Comparison of ENCODE assay signal across 9 mouse cellular contexts in the genomic region with DNA sequence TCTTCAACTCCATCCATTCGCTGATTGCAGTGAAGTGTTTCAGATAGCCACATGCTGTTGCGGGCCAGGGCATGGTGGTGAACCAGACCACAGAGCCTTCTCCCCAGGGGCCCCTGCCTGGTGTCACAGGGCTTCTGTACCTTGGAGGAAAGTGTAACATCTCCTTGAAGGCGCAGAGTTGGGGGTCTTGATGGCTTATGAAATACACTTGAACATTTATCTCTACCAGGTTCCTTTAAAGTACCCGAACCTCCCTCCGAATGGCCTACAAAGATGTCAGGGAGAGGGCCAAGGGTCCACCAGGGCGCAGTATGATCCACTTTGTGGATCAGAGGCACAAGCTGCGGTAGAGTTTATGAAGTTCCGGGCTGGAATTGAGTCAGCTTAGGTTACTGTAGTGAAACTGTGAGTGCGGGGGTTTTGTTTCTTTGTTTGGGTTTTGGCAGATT. TPM values are rescaled to one million over a fixed set of nuclear protein-coding genes. Genes with fewer than 3 reads are reported as not detected.
DNase-seq lines count a peak whose midpoint lies in the region; TF ChIP-seq lines count a peak whose summit lies in the region.
"Had no signal": no experiment of that assay in that cellular context is flagged by ENCODE, and none has a peak within 500 bp of the region (broad histone marks: within the 10 kb centered on the region; RNA-seq: fewer than 3 reads in every experiment).

No protein-coding gene starts in this region.

- peak overlapping the region; percentile 27; the same call in 1 of the 2 replicates for H3K4me3 ChIP-seq in brown adipose tissue, adult 24 weeks (ENCODE audit: insufficient read depth, low read depth, low read length)
- H3K4me3 ChIP-seq in forebrain, embryonic 10.5 days = peak overlapping the region; percentile 72
- H3K4me3 ChIP-seq in olfactory bulb, adult 2 months (ENCODE audit: insufficient read depth, low read depth, low read length) = peak overlapping the region; percentile 55
- no peak overlapping the region for H3K4me3 ChIP-seq in thymus, adult 2 months (ENCODE audit: control insufficient read depth, insufficient read depth, low read length)

- no peaks in the 10 kb centered on the region for H3K36me3 ChIP-seq in forebrain, embryonic 10.5 days (replicated peaks)
- H3K36me3 ChIP-seq in thymus, adult 2 months (ENCODE audit: control insufficient read depth, insufficient read depth, low read length) = no peaks in the 10 kb centered on the region

- intact Hi-C loops in left cerebral cortex, postnatal 4 days (cut with DNase I) = loop anchor here (10.0 kb wide), 1 partner anchor 152 kb away; no protein-coding TSS in a partner anchor
- intact Hi-C loops in gastrocnemius, postnatal 14 days (cut with DNase I; ENCODE audit: low total_unique reads) = no loop called here

- WGBS in forebrain, embryonic 10.5 days = 41% methylated on average over 9 of the region's 9 CpGs
- WGBS in olfactory bulb, adult 2 months = 8% methylated on average over 9 of the region's 9 CpGs
- 73% methylated on average over 9 of the region's 9 CpGs for WGBS in thymus, adult 2 months

- TF ChIP-seq CTCF in olfactory bulb, adult 2 months (IDR thresholded peaks at IDR 0.05; ENCODE audit: insufficient read depth, low read depth, low read length) = 0 out of 2 replicates have a peak, but pooled peaks have one; percentile 10
- no peak for TF ChIP-seq CTCF in thymus, adult 2 months (IDR thresholded peaks at IDR 0.05; ENCODE audit: borderline replicate concordance, control insufficient read depth, extremely low read depth, insufficient read depth, low read length, poor library complexity)

- no peaks in the 10 kb centered on the region for H3K4me1 ChIP-seq in brown adipose tissue, adult 24 weeks (ENCODE audit: control insufficient read depth, insufficient read depth, insufficient read length, low read length)
- H3K4me1 ChIP-seq in forebrain, embryonic 10.5 days = peaks cover 12% of the 10 kb centered on the region
- H3K4me1 ChIP-seq in olfactory bulb, adult 2 months (ENCODE audit: control insufficient read depth, insufficient read depth, low read length) = peaks cover 4% of the 10 kb centered on the region; the same call in 1 of the 2 replicates
- H3K4me1 ChIP-seq in thymus, adult 2 months (replicated peaks; ENCODE audit: control insufficient read depth, insufficient read depth, low read length) = peaks cover 3% of the 10 kb centered on the region; the same call in 1 of the 2 replicates

- TF ChIP-seq POLR2A in olfactory bulb, adult 2 months (IDR thresholded peaks at IDR 0.05; ENCODE audit: insufficient read depth, low read depth, low read length) = no peak
- TF ChIP-seq POLR2A in thymus, adult 2 months (IDR thresholded peaks at IDR 0.05; ENCODE audit: control insufficient read depth, extremely low read depth, insufficient read depth, low read length, poor library complexity) = no peak

- no peaks in the 10 kb centered on the region; the same call in 1 of the 2 replicates for H3K9me3 ChIP-seq in forebrain, embryonic 10.5 days

- no peaks in the 10 kb centered on the region for H3K27me3 ChIP-seq in forebrain, embryonic 10.5 days (ENCODE audit: poor library complexity, severe bottlenecking)
- H3K27me3 ChIP-seq in thymus, adult 2 months (ENCODE audit: control insufficient read depth, insufficient read depth, low read length) = no peaks in the 10 kb centered on the region

- H3K27ac ChIP-seq in brown adipose tissue, adult 24 weeks (replicated peaks; ENCODE audit: low read depth, low read length) = no peak overlapping the region
- peak overlapping the region; percentile 87 for H3K27ac ChIP-seq in forebrain, embryonic 10.5 days
- H3K27ac ChIP-seq in olfactory bulb, adult 2 months (ENCODE audit: insufficient read depth, low read depth, low read length) = no peak overlapping the region
- H3K27ac ChIP-seq in thymus, adult 2 months (ENCODE audit: control insufficient read depth, insufficient read depth, low read length) = no peak overlapping the region

- DNase-seq in left cerebral cortex, postnatal 4 days = peak; percentile 33
- no peak for DNase-seq in left cerebral cortex, adult 18-20 months (ENCODE audit: low spot score in 2 of 2)
- DNase-seq in forebrain, embryonic 10.5 days (ENCODE audit: extremely low spot score, low spot score) = no peak
- peak; percentile 41 to 57 for DNase-seq in kidney, postnatal 4 days
- DNase-seq in gastrocnemius, postnatal 14 days = no peak
- DNase-seq in thymus, adult 2 months = no peak

RNA-seq across cellular contexts. Expression of a gene that starts 0.6 kb away (rescaled TPM):
- total RNA-seq in left cerebral cortex, postnatal 4 days (2021) = 10 to 100 TPM; 20.1 to 22.8 TPM
- 10 to 100 TPM; 21.0 to 23.1 TPM for total RNA-seq in left cerebral cortex, adult 18-20 months (2021)
- 3.1 and 5.4 TPM in 2 replicates for polyA plus RNA-seq in brown adipose tissue, adult 24 weeks (2012; ENCODE audit: insufficient read depth, insufficient read length, missing spikeins)
- 35.5 and 36.0 TPM in 2 replicates for polyA plus RNA-seq in forebrain, embryonic 10.5 days (2016; fragmentation: Nextera tagmentation; extraction: Ambion mirVana)
- polyA plus RNA-seq in olfactory bulb, adult 2 months (2012; ENCODE audit: insufficient read depth, insufficient read length, low replicate concordance, missing spikeins) = not detected in 2 replicates
- 1 to 10 TPM; 3.1 to 3.5 TPM for total RNA-seq in gastrocnemius, postnatal 14 days (2021)
- 0.84 and 1.1 TPM in 2 replicates for polyA plus RNA-seq in thymus, adult 2 months (2012; rRNA removed)

RNA-seq across cellular contexts. Expression of a gene that starts 49.2 kb away (rescaled TPM):
- not detected for total RNA-seq in left cerebral cortex, postnatal 4 days (2021)
- total RNA-seq in left cerebral cortex, adult 18-20 months (2021) = under 1 TPM in 1 of 2 experiments, not detected in 1; 0.09 TPM
- not detected in 2 replicates for polyA plus RNA-seq in brown adipose tissue, adult 24 weeks (2012; ENCODE audit: insufficient read depth, insufficient read length, missing spikeins)
- polyA plus RNA-seq in forebrain, embryonic 10.5 days (2016; fragmentation: Nextera tagmentation; extraction: Ambion mirVana) = 0.23 and 0.33 TPM in 2 replicates
- polyA plus RNA-seq in olfactory bulb, adult 2 months (2012; ENCODE audit: insufficient read depth, insufficient read length, low replicate concordance, missing spikeins) = not detected in 2 replicates
- not detected for total RNA-seq in gastrocnemius, postnatal 14 days (2021)
- 0.65 and 0.74 TPM in 2 replicates for polyA plus RNA-seq in thymus, adult 2 months (2012; rRNA removed)
- total RNA-seq: adrenal gland, adult 18-20 months had no signal

RNA-seq across cellular contexts. Expression of a gene that starts 55.9 kb away (rescaled TPM):
- total RNA-seq in left cerebral cortex, postnatal 4 days (2021) = under 1 TPM in 1 of 2 experiments, not detected in 1; 0.40 TPM
- not detected for total RNA-seq in left cerebral cortex, adult 18-20 months (2021)
- not detected in 2 replicates for polyA plus RNA-seq in brown adipose tissue, adult 24 weeks (2012; ENCODE audit: insufficient read depth, insufficient read length, missing spikeins)
- 5.3 and 5.4 TPM in 2 replicates for polyA plus RNA-seq in forebrain, embryonic 10.5 days (2016; fragmentation: Nextera tagmentation; extraction: Ambion mirVana)
- polyA plus RNA-seq in olfactory bulb, adult 2 months (2012; ENCODE audit: insufficient read depth, insufficient read length, low replicate concordance, missing spikeins) = not detected in 2 replicates
- not detected for total RNA-seq in gastrocnemius, postnatal 14 days (2021)
- 0.85 and 1.1 TPM in 2 replicates for polyA plus RNA-seq in thymus, adult 2 months (2012; rRNA removed)
- total RNA-seq: adrenal gland, adult 18-20 months had no signal

Comparison
In these comparisons a context has a peak if more than half of its experiments do, and no peak if none do; other contexts are left out.
1. DNase-seq: peak in left cerebral cortex, postnatal 4 days (single experiment) and kidney, postnatal 4 days (2 of 2); none in left cerebral cortex, adult 18-20 months (0 of 2), forebrain, embryonic 10.5 days (single experiment), gastrocnemius, postnatal 14 days (single experiment) and thymus, adult 2 months (single experiment).